Mouse (Mus musculus): ENCODE data around the gene Krt2. TPM values are rescaled to one million over a fixed set of nuclear protein-coding genes. Genes with fewer than 3 reads are reported as not detected.
A peak's percentile ranks its signal among the peaks of the same experiment; 100 is the strongest.

Gene Krt2
- not detected in 2 replicates for polyA plus RNA-seq (2014; fragmentation: Nextera tagmentation; extraction: Ambion mirVana)

GRCm38 (mm10) chr15:101817875-101818274 lies at the start of gene Krt2:
Gene Krt2 (minus strand): TSS chr15:101818169.
- 73% methylated on average over 16 of the region's 16 CpGs for WGBS
- no peak within 1 kb of the TSS for H3K4me3 ChIP-seq (ENCODE audit: low read depth, low read length)

GRCm38 (mm10) chr15:101866754-101867153 lies 48.8 kb upstream of the Krt2 start:
- no peaks in the 10 kb centered on the region for H3K4me1 ChIP-seq (replicated peaks; ENCODE audit: control insufficient read depth, insufficient read depth, low read length)
- H3K27me3 ChIP-seq (replicated peaks; ENCODE audit: control insufficient read depth, insufficient read depth, low read length) = peaks cover 4% of the 10 kb centered on the region
- no peak for DNase-seq (ENCODE audit: low spot score)
- no peak for ATAC-seq (replicated peaks; ENCODE audit: low FRiP score, low TSS enrichment, low read depth)
- no peaks in the 10 kb centered on the region for H3K9me3 ChIP-seq (ENCODE audit: control insufficient read depth, low read length)
- H3K4me2 ChIP-seq (ENCODE audit: low read length) = no peak overlapping the region
- WGBS = 84% methylated on average over 7 of the region's 7 CpGs
- no peaks in the 10 kb centered on the region for H3K36me3 ChIP-seq (ENCODE audit: control insufficient read depth, insufficient read depth, low read length)
- no peak overlapping the region for H3K4me3 ChIP-seq (ENCODE audit: low read depth, low read length)
- no peak overlapping the region for H3K27ac ChIP-seq (ENCODE audit: low read depth)
- no peak overlapping the region for H3K9ac ChIP-seq (ENCODE audit: low read length)

More at GRCm38 (mm10) chr15:101817875-101818274, at the start of gene Krt2:
- H3K9me3 ChIP-seq (ENCODE audit: control insufficient read depth, low read length) = no peaks in the 10 kb centered on the region
- no peak within 1 kb of the TSS for H3K27ac ChIP-seq (ENCODE audit: low read depth)
- H3K4me2 ChIP-seq (ENCODE audit: low read length) = no peak within 1 kb of the TSS
- no peak for ATAC-seq (replicated peaks; ENCODE audit: low FRiP score, low TSS enrichment, low read depth)
- H3K27me3 ChIP-seq (replicated peaks; ENCODE audit: control insufficient read depth, insufficient read depth, low read length) = no peaks in the 10 kb centered on the region
- H3K9ac ChIP-seq (ENCODE audit: low read length) = no peak within 1 kb of the TSS
- DNase-seq (ENCODE audit: low spot score) = no peak
- no peaks in the 10 kb centered on the region for H3K4me1 ChIP-seq (replicated peaks; ENCODE audit: control insufficient read depth, insufficient read depth, low read length)
- H3K36me3 ChIP-seq (ENCODE audit: control insufficient read depth, insufficient read depth, low read length) = no peaks in the 10 kb centered on the region

- WGBS = 55% methylated on average over 13 of the region's 13 CpGs
These were observed 42.6 kb upstream of the Krt2 start for GRCm38 (mm10) chr15:101860421-101861130.

DNA sequence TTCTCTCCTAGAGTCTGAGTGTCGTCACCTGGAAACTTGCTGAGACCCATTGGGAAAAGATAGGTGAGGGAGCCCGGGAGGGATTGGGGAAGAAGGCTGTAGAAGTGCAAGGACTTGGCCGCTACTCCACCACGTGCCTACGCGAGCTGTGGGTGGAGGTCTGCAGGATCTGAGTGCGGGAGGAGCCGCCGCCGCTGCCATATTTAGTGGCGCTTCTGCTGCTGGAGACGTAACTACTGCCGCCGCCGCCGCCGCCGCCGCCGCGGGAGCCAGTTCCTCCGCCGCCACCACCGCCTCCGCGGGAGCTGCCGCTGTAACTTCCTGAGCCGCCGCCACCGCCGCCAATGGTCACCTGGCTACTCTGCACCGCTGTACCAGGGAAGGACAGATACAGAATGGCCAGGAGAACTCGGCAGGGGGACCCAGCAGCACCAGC lies 41.8 kb upstream of the Krt2 start:
- Histone ChIP-seq H3K4me2 (ENCODE audit: low read length) (peak overlapping the region; percentile 69), H3K36me3 (ENCODE audit: control insufficient read depth, insufficient read depth, low read length) (no peaks in the 10 kb centered on the region), H3K4me1 (replicated peaks; ENCODE audit: control insufficient read depth, insufficient read depth, low read length) (no peaks in the 10 kb centered on the region; the same call in 1 of the 2 replicates), H3K27ac (ENCODE audit: low read depth) (no peak overlapping the region), H3K9me3 (ENCODE audit: control insufficient read depth, low read length) (no peaks in the 10 kb centered on the region), H3K27me3 (replicated peaks; ENCODE audit: control insufficient read depth, insufficient read depth, low read length) (peaks cover 38% of the 10 kb centered on the region), H3K9ac (ENCODE audit: low read length) (peak overlapping the region; percentile 38; the same call in 1 of the 2 replicates), H3K4me3 (ENCODE audit: low read depth, low read length) (peak overlapping the region; percentile 34)
- ATAC-seq (replicated peaks; ENCODE audit: low FRiP score, low TSS enrichment, low read depth) (0 out of 2 replicates have a peak, but pooled peaks have one; percentile 15), DNase-seq (ENCODE audit: low spot score) (peak; percentile 75)
- WGBS = 1% methylated on average over 24 of the region's 33 CpGs

More at GRCm38 (mm10) chr15:101860421-101861130, 42.6 kb upstream of the Krt2 start:
- Histone ChIP-seq H3K9ac (ENCODE audit: low read length) (no peak overlapping the region), H3K36me3 (ENCODE audit: control insufficient read depth, insufficient read depth, low read length) (no peaks in the 10 kb centered on the region), H3K4me3 (ENCODE audit: low read depth, low read length) (0 out of 2 replicates have a peak overlapping the region, but pooled peaks have one; percentile 34), H3K4me1 (replicated peaks; ENCODE audit: control insufficient read depth, insufficient read depth, low read length) (no peaks in the 10 kb centered on the region; the same call in 1 of the 2 replicates), H3K4me2 (ENCODE audit: low read length) (peak overlapping the region; percentile 69), H3K27ac (ENCODE audit: low read depth) (no peak overlapping the region), H3K9me3 (ENCODE audit: control insufficient read depth, low read length) (no peaks in the 10 kb centered on the region), H3K27me3 (replicated peaks; ENCODE audit: control insufficient read depth, insufficient read depth, low read length) (peaks cover 38% of the 10 kb centered on the region)
- ATAC-seq (replicated peaks; ENCODE audit: low FRiP score, low TSS enrichment, low read depth) = no peak
- DNase-seq (ENCODE audit: low spot score) = no peak

DNA sequence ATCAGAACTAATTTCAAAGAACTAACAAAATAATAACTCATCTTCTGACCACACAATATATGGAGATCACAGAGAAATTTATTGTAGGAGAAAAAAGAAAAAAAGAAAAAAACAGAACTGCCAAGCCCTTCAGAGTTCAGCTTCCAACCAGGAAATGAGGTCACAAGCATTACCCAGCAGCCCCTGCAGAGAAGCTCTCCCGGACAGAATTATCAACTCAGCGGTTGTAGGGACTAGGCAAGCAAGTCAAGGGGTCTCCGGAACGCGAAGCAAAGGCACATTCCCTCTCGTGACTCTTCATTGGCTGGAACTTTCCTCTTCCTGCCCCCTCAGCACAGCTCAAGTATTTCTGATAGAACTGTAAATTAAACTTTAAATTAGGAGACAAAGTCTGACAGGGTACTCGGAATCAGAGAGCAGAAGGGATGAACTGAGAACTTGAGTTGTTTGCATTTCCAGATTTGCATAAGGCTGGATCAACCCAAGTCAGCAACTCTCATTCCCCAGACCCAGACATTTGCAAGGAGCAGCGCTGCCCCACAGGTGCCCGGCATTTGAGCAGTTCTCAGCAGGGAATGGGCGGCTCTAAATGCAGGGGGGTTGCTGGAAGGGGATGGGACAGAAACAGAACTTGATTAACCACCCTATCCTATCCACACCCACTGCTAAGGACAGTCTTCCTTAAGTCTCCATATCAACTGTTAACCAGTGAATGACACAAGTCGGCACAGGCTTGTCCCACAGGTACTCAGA lies 40.9 kb upstream of the Krt2 start:
- Histone ChIP-seq H3K9me3 (ENCODE audit: control insufficient read depth, low read length) (no peaks in the 10 kb centered on the region), H3K9ac (ENCODE audit: low read length) (no peak overlapping the region), H3K4me2 (ENCODE audit: low read length) (peak overlapping the region; percentile 69), H3K36me3 (ENCODE audit: control insufficient read depth, insufficient read depth, low read length) (no peaks in the 10 kb centered on the region), H3K4me1 (replicated peaks; ENCODE audit: control insufficient read depth, insufficient read depth, low read length) (no peaks in the 10 kb centered on the region; the same call in 1 of the 2 replicates), H3K4me3 (ENCODE audit: low read depth, low read length) (0 out of 2 replicates have a peak overlapping the region, but pooled peaks have one; percentile 34), H3K27ac (ENCODE audit: low read depth) (no peak overlapping the region), H3K27me3 (replicated peaks; ENCODE audit: control insufficient read depth, insufficient read depth, low read length) (peaks cover 38% of the 10 kb centered on the region)
- DNase-seq (ENCODE audit: low spot score) (no peak), ATAC-seq (replicated peaks; ENCODE audit: low FRiP score, low TSS enrichment, low read depth) (no peak)
- WGBS = 8% methylated on average over 11 of the region's 11 CpGs

GRCm38 (mm10) chr15:101856696-101857095 lies 38.7 kb upstream of the Krt2 start:
- no peak overlapping the region for H3K4me3 ChIP-seq (ENCODE audit: low read depth, low read length)
- no peaks in the 10 kb centered on the region for H3K9me3 ChIP-seq (ENCODE audit: control insufficient read depth, low read length)
- ATAC-seq (replicated peaks; ENCODE audit: low FRiP score, low TSS enrichment, low read depth) = no peak
- DNase-seq (ENCODE audit: low spot score) = no peak
- 51% methylated on average over 5 of the region's 5 CpGs for WGBS
- no peak overlapping the region for H3K27ac ChIP-seq (ENCODE audit: low read depth)
- H3K27me3 ChIP-seq (replicated peaks; ENCODE audit: control insufficient read depth, insufficient read depth, low read length) = peaks cover 39% of the 10 kb centered on the region
- no peaks in the 10 kb centered on the region for H3K36me3 ChIP-seq (ENCODE audit: control insufficient read depth, insufficient read depth, low read length)
- no peaks in the 10 kb centered on the region; the same call in 1 of the 2 replicates for H3K4me1 ChIP-seq (replicated peaks; ENCODE audit: control insufficient read depth, insufficient read depth, low read length)
- H3K9ac ChIP-seq (ENCODE audit: low read length) = no peak overlapping the region
- H3K4me2 ChIP-seq (ENCODE audit: low read length) = no peak overlapping the region

GRCm38 (mm10) chr15:101855732-101856131 lies 37.8 kb upstream of the Krt2 start:
- Histone ChIP-seq H3K27me3 (replicated peaks; ENCODE audit: control insufficient read depth, insufficient read depth, low read length) (peaks cover 32% of the 10 kb centered on the region), H3K27ac (ENCODE audit: low read depth) (no peak overlapping the region), H3K4me3 (ENCODE audit: low read depth, low read length) (no peak overlapping the region), H3K4me1 (replicated peaks; ENCODE audit: control insufficient read depth, insufficient read depth, low read length) (no peaks in the 10 kb centered on the region; the same call in 1 of the 2 replicates), H3K36me3 (ENCODE audit: control insufficient read depth, insufficient read depth, low read length) (no peaks in the 10 kb centered on the region), H3K4me2 (ENCODE audit: low read length) (no peak overlapping the region), H3K9me3 (ENCODE audit: control insufficient read depth, low read length) (no peaks in the 10 kb centered on the region), H3K9ac (ENCODE audit: low read length) (no peak overlapping the region)
- DNase-seq (ENCODE audit: low spot score) = no peak
- 68% methylated on average over 3 of the region's 3 CpGs for WGBS
- ATAC-seq (replicated peaks; ENCODE audit: low FRiP score, low TSS enrichment, low read depth) = no peak

GRCm38 (mm10) chr15:101854294-101854693 lies 36.3 kb upstream of the Krt2 start:
- no peak overlapping the region for H3K4me3 ChIP-seq (ENCODE audit: low read depth, low read length)
- H3K4me2 ChIP-seq (ENCODE audit: low read length) = no peak overlapping the region
- no peak overlapping the region for H3K27ac ChIP-seq (ENCODE audit: low read depth)
- peaks cover 21% of the 10 kb centered on the region for H3K27me3 ChIP-seq (replicated peaks; ENCODE audit: control insufficient read depth, insufficient read depth, low read length)
- ATAC-seq (replicated peaks; ENCODE audit: low FRiP score, low TSS enrichment, low read depth) = no peak
- no peak for DNase-seq (ENCODE audit: low spot score)
- 14% methylated on average over 5 of the region's 5 CpGs for WGBS
- H3K9me3 ChIP-seq (ENCODE audit: control insufficient read depth, low read length) = no peaks in the 10 kb centered on the region
- no peaks in the 10 kb centered on the region for H3K36me3 ChIP-seq (ENCODE audit: control insufficient read depth, insufficient read depth, low read length)
- H3K4me1 ChIP-seq (replicated peaks; ENCODE audit: control insufficient read depth, insufficient read depth, low read length) = no peaks in the 10 kb centered on the region; the same call in 1 of the 2 replicates
- H3K9ac ChIP-seq (ENCODE audit: low read length) = no peak overlapping the region

All from intestine, embryonic 14.5 days (tissue).